Mouse (Mus musculus): ENCODE measurements around the gene Mdm2. TPM values are rescaled to one million over a fixed set of nuclear protein-coding genes. Genes with fewer than 3 reads are reported as not detected.
A peak's percentile ranks its signal among the peaks of the same experiment; 100 is the strongest.

Gene Mdm2
- total RNA-seq, 1 experiment from 2014 or later = 42.6 TPM

DNA sequence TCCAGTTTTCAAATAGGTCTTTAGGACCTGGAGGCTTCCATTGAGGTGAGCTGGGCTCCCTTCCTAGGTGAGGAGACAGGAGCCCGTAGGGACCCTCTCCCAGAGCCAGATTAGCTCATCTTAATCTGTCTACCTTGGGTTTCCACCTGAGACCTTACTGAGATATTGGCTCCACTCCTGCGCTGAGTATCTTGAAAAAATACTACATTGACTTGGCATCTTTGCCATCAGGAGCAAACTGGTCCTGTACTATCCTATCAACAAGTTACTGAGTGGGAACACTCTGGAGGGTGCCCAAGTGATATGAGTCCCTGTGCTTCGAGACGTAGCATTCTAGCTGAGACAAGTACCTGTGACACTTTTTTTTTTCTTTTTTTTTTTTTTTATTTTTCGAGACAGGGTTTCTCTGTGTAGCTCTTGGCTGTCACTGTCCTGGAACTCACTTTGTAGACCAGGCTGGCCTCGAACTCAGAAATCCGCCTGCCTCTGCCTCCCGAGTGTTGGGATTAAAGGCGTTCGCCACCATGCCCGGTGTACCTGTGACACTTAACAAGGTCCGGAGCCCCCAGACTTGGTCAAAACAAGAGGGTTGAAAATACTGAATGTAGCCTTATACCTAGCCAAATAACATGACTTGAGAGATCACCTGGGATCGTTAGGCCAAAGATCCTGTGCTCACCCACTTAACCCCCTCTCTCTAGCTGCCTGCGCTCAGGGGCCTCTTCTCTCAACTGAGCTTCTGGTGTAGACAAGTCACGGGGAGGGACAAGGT is 67.9 kb downstream of the Mdm2 start:
- DNase-seq = no peak

DNA sequence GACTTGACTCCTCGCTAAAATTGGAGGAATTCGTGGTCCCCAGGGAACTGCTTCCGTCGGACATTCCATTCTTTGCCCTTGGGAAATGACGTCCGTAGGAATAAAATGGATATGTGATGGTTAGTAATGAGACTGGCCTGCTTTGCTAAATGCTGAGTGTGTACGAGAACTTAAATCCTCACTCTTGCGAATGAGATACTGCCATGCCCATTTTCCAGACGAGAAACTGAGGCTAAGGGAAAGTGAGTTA is 68.4 kb downstream of the Mdm2 start:
- DNase-seq = no peak

DNA sequence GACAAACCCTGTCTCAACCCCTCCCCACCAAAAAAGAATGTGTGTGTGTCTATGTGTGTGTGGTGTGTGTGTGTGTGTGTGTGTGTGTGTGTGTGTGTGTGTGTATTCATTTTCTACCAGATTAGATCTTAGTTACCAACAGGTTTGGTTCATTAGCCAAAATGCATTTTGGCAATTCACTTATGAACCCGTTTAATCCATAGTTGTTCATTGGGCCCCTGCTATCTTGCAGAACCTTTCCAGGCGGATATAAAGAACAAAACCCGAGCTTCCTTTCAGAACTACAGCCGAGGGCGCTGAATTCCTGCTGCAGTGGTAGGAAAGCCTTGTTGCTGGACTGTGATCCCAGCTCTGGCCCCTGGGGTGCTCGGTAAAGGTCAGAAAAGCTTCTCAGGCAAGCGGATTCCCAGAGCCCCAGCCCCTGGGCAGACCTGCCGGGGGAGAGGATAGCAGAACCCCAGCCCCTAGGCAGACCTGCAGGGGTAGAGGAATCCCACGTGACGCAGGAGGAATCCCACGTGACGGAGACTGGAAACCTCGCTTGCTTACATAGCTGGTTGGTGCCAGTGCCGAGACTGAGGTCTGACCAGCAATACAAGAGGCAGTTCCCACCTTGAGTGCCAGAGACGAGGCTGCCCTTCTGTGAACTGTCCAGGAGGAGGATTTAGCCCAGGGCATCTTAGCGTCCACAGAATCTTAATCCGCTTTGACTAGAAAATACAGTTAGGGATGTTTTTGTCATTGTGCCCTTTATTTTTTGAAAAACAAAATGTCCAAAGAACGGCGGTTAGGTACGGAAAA is 69.0 kb downstream of the Mdm2 start:
- DNase-seq = no peak

DNA sequence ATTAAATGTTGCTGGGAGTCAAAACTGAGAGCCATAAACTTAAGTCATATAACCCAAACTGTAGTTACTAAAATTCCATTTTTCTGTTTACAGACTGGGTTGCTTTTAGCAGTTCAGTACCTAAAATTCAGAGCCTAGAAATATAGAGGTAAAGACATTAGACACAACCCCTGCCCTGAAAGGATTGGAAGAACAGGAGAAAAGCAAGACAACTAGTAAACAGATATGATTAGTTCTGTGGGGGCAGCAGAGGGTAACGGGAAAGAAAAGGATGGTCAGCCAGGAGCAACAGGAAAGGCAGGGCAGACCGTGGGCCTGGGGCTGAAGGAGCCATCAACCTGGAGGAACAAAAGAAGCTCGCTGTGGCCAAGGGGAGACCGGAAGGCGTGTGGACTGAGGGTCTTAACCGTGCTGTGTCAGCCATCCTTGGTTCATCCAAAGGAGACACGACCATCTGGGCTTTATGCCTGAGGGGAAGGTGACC is 69.9 kb downstream of the Mdm2 start:
- DNase-seq = no peak

DNA sequence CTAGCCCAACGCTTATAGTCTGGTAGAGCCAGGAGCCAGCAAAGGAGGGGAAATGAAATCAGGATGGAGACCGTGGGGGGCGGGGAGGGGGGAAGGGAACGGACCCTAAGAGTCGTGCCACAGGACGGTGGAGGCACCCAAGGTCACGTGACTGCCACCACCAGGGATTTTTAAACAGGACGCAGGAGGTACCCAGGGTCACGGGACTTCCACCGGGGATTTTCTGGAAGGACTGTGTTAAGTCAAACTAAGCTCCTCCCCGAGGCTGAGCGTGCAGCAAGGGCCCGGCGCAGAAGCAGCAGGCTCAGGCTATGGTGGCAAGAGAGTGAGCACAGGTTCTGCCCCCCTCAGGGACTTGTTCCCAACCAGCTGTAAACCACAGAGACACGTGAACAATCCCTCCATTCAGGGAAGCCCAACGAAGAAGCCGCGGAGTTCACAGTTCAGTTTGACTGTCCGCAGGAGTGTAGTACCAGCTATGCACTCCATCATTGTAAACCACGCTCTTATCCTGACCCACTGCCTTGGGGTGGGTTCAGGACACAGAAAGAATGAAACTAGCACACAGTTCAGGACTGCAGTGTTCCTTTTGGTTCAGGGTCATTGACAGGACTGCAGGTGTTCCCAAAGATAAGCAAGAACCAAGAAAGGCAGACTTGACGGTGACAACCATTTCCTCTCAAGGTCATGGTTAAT is 70.5 kb downstream of the Mdm2 start:
- DNase-seq = peak; percentile 44

DNA sequence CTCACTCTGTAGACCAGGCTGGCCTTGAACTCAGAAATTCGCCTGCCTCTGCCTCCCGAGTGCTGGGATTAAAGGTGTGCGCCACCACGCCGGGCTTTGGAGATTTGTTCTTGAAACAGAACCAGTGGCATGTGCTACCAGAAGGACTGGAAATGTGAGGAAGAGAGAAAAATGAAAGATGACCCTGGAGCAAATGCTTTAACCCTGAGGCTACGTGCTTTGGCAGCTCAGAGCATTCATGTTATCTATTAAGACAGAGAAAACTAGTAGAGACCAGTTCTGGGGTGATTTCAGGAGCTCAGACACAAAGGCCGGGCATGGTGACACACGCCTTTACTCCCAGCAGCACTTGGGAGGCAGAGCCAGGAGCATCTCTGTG is 71.3 kb downstream of the Mdm2 start:
- no peak for DNase-seq

Other genes starting within 250 kb of the Mdm2 start
- 23.7 and 28.6 TPM in 2 replicates for gene Cpm, start 81.3 kb downstream of the Mdm2 start, total RNA-seq (2021)
- 10.3 and 13.4 TPM in 2 replicates for gene Slc35e3, start 35.6 kb upstream of the Mdm2 start, total RNA-seq (2021)
- gene Nup107, start 81.9 kb upstream of the Mdm2 start, total RNA-seq (2021) = 14.0 and 14.8 TPM in 2 replicates
- gene Rap1b, start 135.3 kb upstream of the Mdm2 start, total RNA-seq (2021) = 126 and 130 TPM in 2 replicates